Mouse (Mus musculus) embryonic fibroblast, embryonic 13.5 days (primary cell): ENCODE measurements around the gene Spin1.

Experiments
- CTCF ChIP-seq: IDR thresholded peaks from 2 replicates; pipeline ENCODE4 v1.5.1; 2011; ENCODE audit warnings: mild to moderate bottlenecking, control low read depth, low read length, moderate library complexity, borderline replicate concordance; ENCODE audit not compliant: insufficient read depth
- POLR2A ChIP-seq: IDR thresholded peaks from 2 replicates; pipeline ENCODE4 v1.6.1; 2011; ENCODE audit warnings: low read depth, mild to moderate bottlenecking, control low read depth, low read length, moderate library complexity

DNA sequence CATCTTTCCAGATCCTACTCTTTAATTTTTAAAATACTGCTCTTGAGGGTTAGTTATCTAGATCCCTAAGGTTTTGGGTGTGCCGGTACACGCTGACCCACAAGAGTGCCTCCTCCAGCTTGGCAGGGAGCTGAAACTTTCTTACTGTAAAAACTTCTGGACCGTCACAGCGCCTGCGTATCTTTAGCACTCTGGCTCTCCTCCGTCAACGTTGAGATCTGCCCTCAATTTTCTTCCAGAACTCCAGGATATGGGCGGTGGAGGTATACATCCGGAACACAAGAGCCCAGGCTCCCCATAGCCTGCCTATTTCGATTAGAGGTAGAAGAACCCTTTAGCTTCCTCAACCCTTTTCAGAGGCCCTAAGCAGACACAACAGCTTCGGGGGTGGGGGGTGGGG, 69.5 kb downstream of the Spin1 start:
- TF ChIP-seq CTCF, result no peak
- no peak for TF ChIP-seq POLR2A
